ENCODE assay signal across 24 mouse cellular contexts in genomic region chr12:83618981-83619380, GRCm38 (mm10). TPM values are rescaled to one million over a fixed set of nuclear protein-coding genes. Genes with fewer than 3 reads are reported as not detected.
A peak's percentile ranks its signal among the peaks of the same experiment; 100 is the strongest.
DNase-seq lines count a peak whose midpoint lies in the region; ATAC-seq and TF ChIP-seq lines count a peak whose summit lies in the region.
"Had no signal": no experiment of that assay in that cellular context is flagged by ENCODE, and none has a peak within 500 bp of the region (broad histone marks: within the 10 kb centered on the region; RNA-seq: fewer than 3 reads in every experiment).

No protein-coding gene starts in this region.

- no peaks in the 10 kb centered on the region for H3K27me3 ChIP-seq in kidney, adult 2 months (replicated peaks; ENCODE audit: control insufficient read depth, insufficient read depth, low read length)
- H3K27me3 ChIP-seq in liver, adult 2 months (ENCODE audit: control insufficient read depth, insufficient read depth, low read length), result no peaks in the 10 kb centered on the region
- no peaks in the 10 kb centered on the region for H3K27me3 ChIP-seq in liver, embryonic 11.5 days (replicated peaks; ENCODE audit: control insufficient read depth, insufficient read depth, low read length)
- no peaks in the 10 kb centered on the region for H3K27me3 ChIP-seq in liver, postnatal 0 days (ENCODE audit: insufficient read depth, low read length)
- H3K27me3 ChIP-seq in liver, embryonic 12.5 days (replicated peaks), result peaks cover 9% of the 10 kb centered on the region
- H3K27me3 ChIP-seq in hindbrain, embryonic 10.5 days (ENCODE audit: insufficient read depth, poor library complexity, severe bottlenecking), result no peaks in the 10 kb centered on the region
- H3K27me3 ChIP-seq: embryonic facial prominence, embryonic 13.5 days; embryonic facial prominence, embryonic 15.5 days; forebrain, embryonic 12.5 days had no signal

- whole genome bisulfite sequencing in kidney, adult 2 months, result 52% methylated on average over 2 of the region's 2 CpGs
- WGBS in liver, adult 2 months, result 33% methylated on average over 2 of the region's 2 CpGs
- 71% methylated on average over 2 of the region's 2 CpGs for WGBS in liver, embryonic 11.5 days
- 69% methylated on average over 2 of the region's 2 CpGs for WGBS in liver, postnatal 0 days (ENCODE audit: insufficient replicate concordance)
- WGBS in liver, embryonic 12.5 days (ENCODE audit: insufficient replicate concordance), result 68% methylated on average over 2 of the region's 2 CpGs
- WGBS in hindbrain, embryonic 10.5 days, result 81% methylated on average over 2 of the region's 2 CpGs

- H3K9me3 ChIP-seq in liver, embryonic 11.5 days (ENCODE audit: control insufficient read depth, low read length), result no peaks in the 10 kb centered on the region
- no peaks in the 10 kb centered on the region for H3K9me3 ChIP-seq in liver, postnatal 0 days (ENCODE audit: low read length)
- no peaks in the 10 kb centered on the region for H3K9me3 ChIP-seq in liver, embryonic 12.5 days (replicated peaks)
- H3K9me3 ChIP-seq in hindbrain, embryonic 10.5 days, result no peaks in the 10 kb centered on the region
- H3K9me3 ChIP-seq: embryonic facial prominence, embryonic 13.5 days; embryonic facial prominence, embryonic 15.5 days; forebrain, embryonic 10.5 days; forebrain, embryonic 12.5 days had no signal

- DNase-seq in kidney, adult 2 months, result peak; percentile 41
- DNase-seq in kidney, adult 18-20 months, result no peak
- peak; percentile 93 for DNase-seq in liver, adult 2 months (ENCODE audit: extremely low read depth, low read depth, low spot score)
- DNase-seq in liver, embryonic 11.5 days (ENCODE audit: low spot score), result no peak
- DNase-seq in liver, postnatal 0 days, result no peak
- DNase-seq in yolk sac, embryonic 10.5 days (ENCODE audit: low spot score), result peak; percentile 31
- no peak for DNase-seq in hindbrain, embryonic 10.5 days (ENCODE audit: low spot score)
- DNase-seq: adrenal gland, adult 2 months; adrenal gland, postnatal 10 days; adrenal gland, postnatal 25 days; cerebellum, adult 11 months; cerebellum, adult 18-20 months; cerebellum, adult 8-10 months; cerebellum, adult 9-11 months; cerebellum, postnatal 14 days; cerebellum, postnatal 36 days; embryo, embryonic 11 days had no signal

- H3K4me2 ChIP-seq in liver, embryonic 11.5 days, result no peak overlapping the region
- no peak overlapping the region for H3K4me2 ChIP-seq in liver, postnatal 0 days (ENCODE audit: low read depth, low read length)
- H3K4me2 ChIP-seq in liver, embryonic 12.5 days, result no peak overlapping the region
- H3K4me2 ChIP-seq: embryonic facial prominence, embryonic 13.5 days; embryonic facial prominence, embryonic 15.5 days; forebrain, embryonic 12.5 days had no signal

- no peak for TF ChIP-seq CTCF in kidney, adult 2 months (conservative IDR thresholded peaks at IDR 0.05; ENCODE audit: insufficient read depth, insufficient read length, low read depth, low read length)
- no peak for TF ChIP-seq CTCF in liver, adult 2 months (IDR thresholded peaks at IDR 0.05; ENCODE audit: low read depth, low read length)
- TF ChIP-seq CTCF in liver, postnatal 0 days (IDR thresholded peaks at IDR 0.05; ENCODE audit: low read depth), result no peak

- no peak overlapping the region for H3K4me3 ChIP-seq in kidney, adult 2 months (ENCODE audit: insufficient read depth, low read depth, low read length)
- H3K4me3 ChIP-seq in liver, adult 2 months (ENCODE audit: insufficient read depth, low read depth, low read length), result no peak overlapping the region
- H3K4me3 ChIP-seq in liver, embryonic 11.5 days (ENCODE audit: low read depth, low read length), result no peak overlapping the region
- H3K4me3 ChIP-seq in liver, postnatal 0 days (ENCODE audit: low read depth, low read length), result no peak overlapping the region
- H3K4me3 ChIP-seq in liver, embryonic 12.5 days, result no peak overlapping the region
- no peak overlapping the region for H3K4me3 ChIP-seq in hindbrain, embryonic 10.5 days
- H3K4me3 ChIP-seq: embryonic facial prominence, embryonic 13.5 days; embryonic facial prominence, embryonic 15.5 days; erythroblast, embryonic 14.5 days; forebrain, embryonic 10.5 days; forebrain, embryonic 12.5 days had no signal

- H3K27ac ChIP-seq in kidney, adult 2 months (ENCODE audit: insufficient read depth, low read depth, low read length), result peak overlapping the region; percentile 31; the same call in 1 of the 2 replicates
- H3K27ac ChIP-seq in liver, adult 2 months (replicated peaks; ENCODE audit: insufficient read depth, low read depth, low read length), result peak overlapping the region; percentile 89
- H3K27ac ChIP-seq in liver, embryonic 11.5 days (ENCODE audit: low read depth, low read length), result no peak overlapping the region
- H3K27ac ChIP-seq in liver, postnatal 0 days (ENCODE audit: low read depth), result 0 out of 2 replicates have a peak overlapping the region, but pooled peaks have one; percentile 12
- H3K27ac ChIP-seq in liver, embryonic 12.5 days, result no peak overlapping the region
- no peak overlapping the region for H3K27ac ChIP-seq in hindbrain, embryonic 10.5 days
- H3K27ac ChIP-seq: embryonic facial prominence, embryonic 13.5 days; embryonic facial prominence, embryonic 15.5 days; forebrain, embryonic 10.5 days; forebrain, embryonic 12.5 days had no signal

- H3K4me1 ChIP-seq in kidney, adult 2 months (ENCODE audit: control insufficient read depth, insufficient read depth, low read length), result peaks cover 5% of the 10 kb centered on the region; the same call in 1 of the 2 replicates
- peaks cover 14% of the 10 kb centered on the region; the same call in 1 of the 2 replicates for H3K4me1 ChIP-seq in liver, adult 2 months (ENCODE audit: control insufficient read depth, insufficient read depth, low read length)
- H3K4me1 ChIP-seq in liver, embryonic 11.5 days (replicated peaks; ENCODE audit: control insufficient read depth, insufficient read depth, low read length), result no peaks in the 10 kb centered on the region
- H3K4me1 ChIP-seq in liver, postnatal 0 days (ENCODE audit: insufficient read depth), result no peaks in the 10 kb centered on the region; the same call in 1 of the 2 replicates
- no peaks in the 10 kb centered on the region; the same call in 1 of the 2 replicates for H3K4me1 ChIP-seq in liver, embryonic 12.5 days
- 0 out of 2 replicates have a peak, but pooled peaks cover 3% of the 10 kb centered on the region for H3K4me1 ChIP-seq in hindbrain, embryonic 10.5 days (replicated peaks)
- H3K4me1 ChIP-seq: embryonic facial prominence, embryonic 13.5 days; embryonic facial prominence, embryonic 15.5 days; forebrain, embryonic 10.5 days; forebrain, embryonic 12.5 days had no signal

- ATAC-seq in liver, embryonic 11.5 days (replicated peaks; ENCODE audit: low FRiP score), result no peak
- 0 out of 2 replicates have a peak, but pooled peaks have one; percentile 29 for ATAC-seq in liver, postnatal 0 days
- no peak for ATAC-seq in liver, embryonic 12.5 days
- ATAC-seq: forebrain, embryonic 14.5 days had no signal

- no peak for TF ChIP-seq EP300 in liver, postnatal 0 days (IDR thresholded peaks at IDR 0.05; ENCODE audit: low read depth)

- no peaks in the 10 kb centered on the region for H3K36me3 ChIP-seq in kidney, adult 2 months (ENCODE audit: control insufficient read depth, insufficient read depth, low read length)
- no peaks in the 10 kb centered on the region for H3K36me3 ChIP-seq in liver, adult 2 months (ENCODE audit: control insufficient read depth, insufficient read depth, low read length)
- H3K36me3 ChIP-seq in liver, embryonic 11.5 days (ENCODE audit: control insufficient read depth, insufficient read depth, low read length), result no peaks in the 10 kb centered on the region
- H3K36me3 ChIP-seq in liver, postnatal 0 days (replicated peaks; ENCODE audit: insufficient read depth, low read length), result no peaks in the 10 kb centered on the region
- no peaks in the 10 kb centered on the region for H3K36me3 ChIP-seq in liver, embryonic 12.5 days
- H3K36me3 ChIP-seq in hindbrain, embryonic 10.5 days, result no peaks in the 10 kb centered on the region
- H3K36me3 ChIP-seq: embryonic facial prominence, embryonic 13.5 days; embryonic facial prominence, embryonic 15.5 days; forebrain, embryonic 10.5 days; forebrain, embryonic 12.5 days had no signal

- H3K9ac ChIP-seq in liver, adult 2 months (ENCODE audit: low read depth, low read length), result no peak overlapping the region
- H3K9ac ChIP-seq in liver, embryonic 11.5 days (ENCODE audit: low read depth, low read length), result no peak overlapping the region
- H3K9ac ChIP-seq in liver, postnatal 0 days (replicated peaks), result no peak overlapping the region
- H3K9ac ChIP-seq in liver, embryonic 12.5 days, result no peak overlapping the region
- H3K9ac ChIP-seq: embryonic facial prominence, embryonic 13.5 days; embryonic facial prominence, embryonic 15.5 days; forebrain, embryonic 12.5 days had no signal

- no peak for TF ChIP-seq POLR2A in kidney, adult 2 months (IDR thresholded peaks at IDR 0.05; ENCODE audit: low read depth, low read length)
- no peak for TF ChIP-seq POLR2A in liver, adult 2 months (IDR thresholded peaks at IDR 0.05; ENCODE audit: extremely low read depth, insufficient read depth, low read length)

- H3K79me2 ChIP-seq in liver, adult 2 months (ENCODE audit: control insufficient read depth, insufficient read depth, low read length), result no peaks in the 10 kb centered on the region

RNA-seq across cellular contexts. Expression of gene Rbm25, which starts 12.1 kb away (rescaled TPM):
- 17.9 and 21.2 TPM in 2 replicates for polyA plus RNA-seq in kidney, adult 2 months (2012; rRNA removed)
- total RNA-seq in liver, adult 2 months (2014; rRNA removed), result 69.1 and 78.1 TPM in 2 replicates
- 10.7 and 16.9 TPM in 2 replicates for polyA plus RNA-seq in liver, adult 2 months (2012; rRNA removed)
- polyA plus RNA-seq in liver, embryonic 11.5 days (2014; fragmentation: Nextera tagmentation; extraction: Ambion mirVana), result 213 and 239 TPM in 2 replicates
- polyA plus RNA-seq in liver, postnatal 0 days (2015; fragmentation: Nextera tagmentation; extraction: Ambion mirVana), result 81.7 and 85.0 TPM in 2 replicates
- polyA plus RNA-seq in liver, embryonic 12.5 days (2016; fragmentation: Nextera tagmentation; extraction: Ambion mirVana), result 163 and 166 TPM in 2 replicates
- polyA plus RNA-seq in hindbrain, embryonic 10.5 days (2016; fragmentation: Nextera tagmentation; extraction: Ambion mirVana), result 203 and 270 TPM in 2 replicates

RNA-seq across cellular contexts. Expression of gene Zfyve1, which starts 22.0 kb away (rescaled TPM):
- 29.0 and 32.0 TPM in 2 replicates for polyA plus RNA-seq in kidney, adult 2 months (2012; rRNA removed)
- total RNA-seq in liver, adult 2 months (2014; rRNA removed), result 52.0 and 57.7 TPM in 2 replicates
- polyA plus RNA-seq in liver, adult 2 months (2012; rRNA removed), result 37.9 and 40.9 TPM in 2 replicates
- polyA plus RNA-seq in liver, embryonic 11.5 days (2014; fragmentation: Nextera tagmentation; extraction: Ambion mirVana), result 9.4 and 10.7 TPM in 2 replicates
- 5.5 and 6.4 TPM in 2 replicates for polyA plus RNA-seq in liver, postnatal 0 days (2015; fragmentation: Nextera tagmentation; extraction: Ambion mirVana)
- polyA plus RNA-seq in liver, embryonic 12.5 days (2016; fragmentation: Nextera tagmentation; extraction: Ambion mirVana), result 8.2 and 9.1 TPM in 2 replicates
- 22.0 and 25.3 TPM in 2 replicates for polyA plus RNA-seq in hindbrain, embryonic 10.5 days (2016; fragmentation: Nextera tagmentation; extraction: Ambion mirVana)

Comparison
In these comparisons a context has a peak if more than half of its experiments do, and no peak if none do; other contexts are left out.
1. DNase-seq: peak in kidney, adult 2 months (single experiment), liver, adult 2 months (single experiment) and yolk sac, embryonic 10.5 days (single experiment); none in kidney, adult 18-20 months (single experiment), liver, embryonic 11.5 days (single experiment), liver, postnatal 0 days (single experiment) and hindbrain, embryonic 10.5 days (single experiment).
2. H3K27ac ChIP-seq: peak in kidney, adult 2 months (single experiment), liver, adult 2 months (single experiment) and liver, postnatal 0 days (single experiment); none in liver, embryonic 11.5 days (single experiment), liver, embryonic 12.5 days (single experiment) and hindbrain, embryonic 10.5 days (single experiment).